Mouse (Mus musculus): Measurements from ENCODE around the gene Gm815. TPM values are rescaled to one million over a fixed set of nuclear protein-coding genes. Genes with fewer than 3 reads are reported as not detected.

The Gm815 gene
- total RNA-seq (2014; rRNA removed; ENCODE audit: low replicate concordance) (not detected in 2 replicates), polyA plus RNA-seq (2015; fragmentation: Nextera tagmentation; extraction: Ambion mirVana) (not detected in 2 replicates)

DNA sequence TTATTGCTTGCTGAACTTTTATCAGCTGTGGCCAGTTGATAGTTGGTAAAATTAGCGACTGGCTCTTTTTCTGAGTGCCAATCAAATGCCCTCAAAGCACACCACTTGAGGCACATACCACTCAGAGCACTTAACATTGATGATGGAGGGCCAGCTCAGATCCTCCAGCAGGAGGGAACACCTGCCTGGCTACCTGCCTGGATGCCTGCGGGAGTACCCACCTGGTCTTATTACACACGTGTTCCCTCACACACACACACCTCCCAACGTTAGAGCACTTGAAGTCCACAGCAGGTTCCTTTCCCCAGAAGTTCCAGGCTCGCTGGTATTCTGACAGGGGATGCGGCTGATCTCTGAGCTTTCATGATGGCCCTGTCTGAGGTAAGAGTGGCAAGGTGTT lies at the start of gene Gm815:
TSS of gene Gm815 (plus strand) at position 266 of the 400 bp plus-strand sequence.
- DNase-seq (ENCODE audit: low spot score) = no peak
- Histone ChIP-seq H3K9ac (replicated peaks; ENCODE audit: low read depth, low read length) (no peak within 1 kb of the TSS), H3K27me3 (ENCODE audit: control insufficient read depth, insufficient read depth, low read length) (no peaks in the 10 kb centered on the region), H3K36me3 (replicated peaks; ENCODE audit: control insufficient read depth, insufficient read depth, low read length) (no peaks in the 10 kb centered on the region), H3K9me3 (replicated peaks; ENCODE audit: control insufficient read depth, low read length) (no peaks in the 10 kb centered on the region), H3K4me3 (ENCODE audit: low read depth, low read length) (no peak within 1 kb of the TSS), H3K27ac (ENCODE audit: low read depth) (no peak within 1 kb of the TSS), H3K4me2 (ENCODE audit: low read depth, low read length) (no peak within 1 kb of the TSS), H3K4me1 (ENCODE audit: control insufficient read depth, insufficient read depth) (0 out of 2 replicates have a peak, but pooled peaks cover 4% of the 10 kb centered on the region)
- ATAC-seq (ENCODE audit: insufficient read depth, low read depth) = no peak
- WGBS = 61% methylated on average over 6 of the region's 6 CpGs
- TF ChIP-seq EP300 (IDR thresholded peaks at IDR 0.05; ENCODE audit: low read depth) = no peak
- TF ChIP-seq CTCF (IDR thresholded peaks at IDR 0.05; ENCODE audit: low read depth) = no peak

GRCm38 (mm10) chr19:26837626-26838025 lies 48.1 kb upstream of the Gm815 start:
- no peak overlapping the region for H3K4me2 ChIP-seq (ENCODE audit: low read depth, low read length)
- WGBS = 45% methylated on average over 1 of the region's 1 CpGs
- no peak overlapping the region for H3K27ac ChIP-seq (ENCODE audit: low read depth)
- no peaks in the 10 kb centered on the region for H3K27me3 ChIP-seq (ENCODE audit: control insufficient read depth, insufficient read depth, low read length)
- DNase-seq (ENCODE audit: low spot score) (no peak), ATAC-seq (ENCODE audit: insufficient read depth, low read depth) (no peak)
- H3K9ac ChIP-seq (replicated peaks; ENCODE audit: low read depth, low read length) = no peak overlapping the region
- TF ChIP-seq EP300 (IDR thresholded peaks at IDR 0.05; ENCODE audit: low read depth) (no peak), CTCF (IDR thresholded peaks at IDR 0.05; ENCODE audit: low read depth) (no peak)
- H3K36me3 ChIP-seq (replicated peaks; ENCODE audit: control insufficient read depth, insufficient read depth, low read length) = no peaks in the 10 kb centered on the region
- H3K4me3 ChIP-seq (ENCODE audit: low read depth, low read length) = no peak overlapping the region
- H3K4me1 ChIP-seq (ENCODE audit: control insufficient read depth, insufficient read depth) = no peaks in the 10 kb centered on the region
- no peaks in the 10 kb centered on the region for H3K9me3 ChIP-seq (replicated peaks; ENCODE audit: control insufficient read depth, low read length)

- 89% methylated on average over 6 of the region's 6 CpGs for WGBS
- ATAC-seq (ENCODE audit: insufficient read depth, low read depth) = no peak
- no peak for TF ChIP-seq CTCF (IDR thresholded peaks at IDR 0.05; ENCODE audit: low read depth)
- TF ChIP-seq EP300 (IDR thresholded peaks at IDR 0.05; ENCODE audit: low read depth) = no peak
- H3K4me1 ChIP-seq (ENCODE audit: control insufficient read depth, insufficient read depth) = 0 out of 2 replicates have a peak, but pooled peaks cover 5% of the 10 kb centered on the region
- H3K9ac ChIP-seq (replicated peaks; ENCODE audit: low read depth, low read length) = no peak overlapping the region
- no peak overlapping the region for H3K27ac ChIP-seq (ENCODE audit: low read depth)
- no peak overlapping the region for H3K4me2 ChIP-seq (ENCODE audit: low read depth, low read length)
- no peaks in the 10 kb centered on the region for H3K36me3 ChIP-seq (replicated peaks; ENCODE audit: control insufficient read depth, insufficient read depth, low read length)
- no peaks in the 10 kb centered on the region for H3K9me3 ChIP-seq (replicated peaks; ENCODE audit: control insufficient read depth, low read length)
- no peak for DNase-seq (ENCODE audit: low spot score)
- no peaks in the 10 kb centered on the region for H3K27me3 ChIP-seq (ENCODE audit: control insufficient read depth, insufficient read depth, low read length)
- H3K4me3 ChIP-seq (ENCODE audit: low read depth, low read length) = no peak overlapping the region
Observed at GRCm38 (mm10) chr19:26843896-26844295, 41.8 kb upstream of the Gm815 start.

GRCm38 (mm10) chr19:26844813-26845212 lies 40.9 kb upstream of the Gm815 start:
- H3K9ac ChIP-seq (replicated peaks; ENCODE audit: low read depth, low read length) = no peak overlapping the region
- no peaks in the 10 kb centered on the region for H3K27me3 ChIP-seq (ENCODE audit: control insufficient read depth, insufficient read depth, low read length)
- H3K27ac ChIP-seq (ENCODE audit: low read depth) = no peak overlapping the region
- peak overlapping the region; percentile 53; the same call in 1 of the 2 replicates for H3K4me3 ChIP-seq (ENCODE audit: low read depth, low read length)
- TF ChIP-seq EP300 (IDR thresholded peaks at IDR 0.05; ENCODE audit: low read depth) = no peak
- TF ChIP-seq CTCF (IDR thresholded peaks at IDR 0.05; ENCODE audit: low read depth) = no peak
- H3K9me3 ChIP-seq (replicated peaks; ENCODE audit: control insufficient read depth, low read length) = no peaks in the 10 kb centered on the region
- DNase-seq (ENCODE audit: low spot score) (no peak), ATAC-seq (ENCODE audit: insufficient read depth, low read depth) (no peak)
- no peaks in the 10 kb centered on the region for H3K36me3 ChIP-seq (replicated peaks; ENCODE audit: control insufficient read depth, insufficient read depth, low read length)
- 0 out of 2 replicates have a peak, but pooled peaks cover 5% of the 10 kb centered on the region for H3K4me1 ChIP-seq (ENCODE audit: control insufficient read depth, insufficient read depth)
- peak overlapping the region; percentile 58 for H3K4me2 ChIP-seq (ENCODE audit: low read depth, low read length)
- WGBS = 38% methylated on average over 8 of the region's 8 CpGs

DNA sequence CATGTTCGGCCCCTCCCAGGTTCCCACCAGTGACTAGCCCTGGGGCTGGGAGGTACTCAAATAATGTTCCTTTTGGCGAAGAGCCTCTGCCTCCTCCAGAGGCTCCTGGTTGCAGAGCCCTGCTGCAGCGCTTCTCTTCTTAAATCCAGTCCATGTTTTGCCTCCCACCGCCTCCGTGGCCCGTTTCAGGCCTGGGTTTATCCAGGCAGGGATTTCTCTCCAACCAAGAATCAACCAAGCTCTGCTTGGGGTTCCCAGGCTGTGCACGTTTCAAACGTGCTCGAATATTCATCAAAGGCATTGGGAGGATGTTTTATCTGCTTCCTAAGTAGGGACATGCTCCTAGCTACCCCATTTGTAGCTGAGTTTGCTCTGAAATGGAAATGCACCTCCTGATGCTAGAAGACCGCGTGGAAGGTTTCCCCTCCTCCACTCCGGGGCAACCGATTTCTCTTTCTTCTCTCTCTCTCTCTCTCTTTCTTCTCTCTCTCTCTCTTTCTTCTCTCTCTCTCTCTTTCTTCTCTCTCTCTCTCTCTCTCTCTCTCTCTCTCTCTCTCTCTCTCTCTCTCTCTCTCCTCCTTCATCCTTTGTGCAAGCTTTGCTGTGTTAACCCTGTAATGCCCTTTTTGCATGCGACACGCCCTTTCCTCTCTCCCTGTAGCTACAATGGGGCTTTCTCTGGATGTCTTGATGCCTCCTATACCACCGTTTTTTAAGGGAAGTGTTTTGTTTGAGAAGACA lies 40.2 kb upstream of the Gm815 start:
- TF ChIP-seq EP300 (IDR thresholded peaks at IDR 0.05; ENCODE audit: low read depth) (no peak), CTCF (IDR thresholded peaks at IDR 0.05; ENCODE audit: low read depth) (no peak)

More for the DNA sequence above, 40.2 kb upstream of the Gm815 start:
- Histone ChIP-seq H3K4me2 (ENCODE audit: low read depth, low read length) (peak overlapping the region; percentile 58), H3K9me3 (replicated peaks; ENCODE audit: control insufficient read depth, low read length) (no peaks in the 10 kb centered on the region), H3K27me3 (ENCODE audit: control insufficient read depth, insufficient read depth, low read length) (no peaks in the 10 kb centered on the region), H3K9ac (replicated peaks; ENCODE audit: low read depth, low read length) (0 out of 2 replicates have a peak overlapping the region, but pooled peaks have one; percentile 12), H3K4me1 (ENCODE audit: control insufficient read depth, insufficient read depth) (0 out of 2 replicates have a peak, but pooled peaks cover 5% of the 10 kb centered on the region), H3K36me3 (replicated peaks; ENCODE audit: control insufficient read depth, insufficient read depth, low read length) (no peaks in the 10 kb centered on the region), H3K27ac (ENCODE audit: low read depth) (peak overlapping the region; percentile 24), H3K4me3 (ENCODE audit: low read depth, low read length) (peak overlapping the region; percentile 53)
- DNase-seq (ENCODE audit: low spot score) = peak; percentile 84
- ATAC-seq (ENCODE audit: insufficient read depth, low read depth) = peak; percentile 88
- 1% methylated on average over 16 of the region's 16 CpGs for WGBS
